Mouse (Mus musculus): ENCODE results near the gene Gm45140. TPM values are rescaled to one million over a fixed set of nuclear protein-coding genes. Genes with fewer than 3 reads are reported as not detected.
"Not testable (repeated sequence)": the region's sequence is repeated elsewhere in the genome, so short reads cannot be mapped to it uniquely, and the experiment has no call there.

The Gm45140 gene
- total RNA-seq, 2 experiments from 2014 or later: 5.6 to 14.3 TPM

- ATAC-seq (replicated peaks; ENCODE audit: poor library complexity, severe bottlenecking): 0 out of 2 replicates have a peak, but pooled peaks have one; percentile 14
These were observed 56.1 kb downstream of the Gm45140 start for GRCm38 (mm10) chr6:87779174-87780165.

DNA sequence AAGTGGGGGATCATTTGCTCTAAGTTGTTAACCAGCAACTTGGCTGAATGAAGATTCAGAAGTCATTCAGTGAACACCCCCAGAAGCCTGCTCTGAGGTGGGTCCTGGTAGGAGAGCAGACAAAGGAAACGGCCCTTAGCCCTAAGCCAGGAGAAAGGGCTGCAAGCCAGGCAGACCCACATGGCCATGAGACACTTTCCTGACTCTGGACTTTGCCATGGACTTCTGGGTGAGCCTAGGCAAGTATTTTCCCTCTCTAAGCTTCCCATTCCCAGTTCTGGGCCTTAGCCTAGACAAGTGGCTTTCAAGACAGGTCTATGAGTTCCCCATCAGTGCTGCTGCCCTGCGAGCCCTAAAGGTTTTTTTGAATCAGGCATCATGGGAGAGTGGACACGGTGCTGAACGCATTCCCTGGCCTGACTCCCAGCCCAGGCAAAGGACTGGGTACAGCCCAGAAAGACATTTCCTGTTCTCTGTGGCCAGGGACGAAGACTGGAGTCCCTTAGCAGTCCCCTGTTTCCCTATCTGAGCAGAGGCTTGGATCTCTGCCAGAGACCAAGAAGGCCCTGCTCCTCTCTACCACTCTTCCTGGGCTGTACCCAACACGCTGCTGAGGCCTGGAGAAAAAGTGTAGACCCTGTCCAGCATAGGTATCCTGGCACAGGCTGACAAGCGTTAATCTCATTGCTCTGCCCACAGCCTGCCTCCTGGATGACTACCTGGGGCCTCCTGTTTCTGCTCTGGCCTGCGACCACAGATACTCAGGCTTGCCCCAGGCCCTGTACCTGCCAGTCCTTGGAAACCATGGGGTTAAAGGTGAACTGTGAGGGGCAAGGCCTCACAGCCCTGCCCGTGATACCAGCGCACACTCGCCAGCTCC lies 57.1 kb downstream of the Gm45140 start:
- ATAC-seq (replicated peaks; ENCODE audit: poor library complexity, severe bottlenecking): peak; percentile 46

GRCm38 (mm10) chr6:87777842-87778241 lies 57.8 kb downstream of the Gm45140 start, which contains the start of gene Gp9:
Gp9 (plus strand) TSS chr6:87778072.
- peak; percentile 31 for ATAC-seq (replicated peaks; ENCODE audit: poor library complexity, severe bottlenecking)

DNA sequence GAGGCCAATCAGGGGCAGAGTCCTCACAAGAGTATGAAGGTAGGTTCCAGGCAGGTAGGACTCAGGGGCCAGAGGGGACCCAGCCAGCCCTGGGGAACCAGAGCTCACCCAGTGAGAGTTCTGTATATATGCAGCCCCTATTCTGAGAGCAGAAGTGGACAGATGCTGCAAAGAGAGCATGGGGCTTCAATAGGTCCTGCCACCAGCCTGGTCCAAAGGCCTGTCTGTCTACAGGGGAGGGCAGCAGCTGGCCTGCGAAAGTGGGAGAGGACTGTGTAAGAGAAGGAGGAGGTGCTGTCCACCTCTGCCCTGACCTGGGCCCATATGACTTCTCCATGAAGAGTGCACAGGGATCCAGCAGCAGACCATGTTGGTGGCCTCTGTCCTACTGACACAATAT lies 58.9 kb downstream of the Gm45140 start:
- 0 out of 2 replicates have a peak, but pooled peaks have one; percentile 10 for ATAC-seq (replicated peaks; ENCODE audit: poor library complexity, severe bottlenecking)

- 0 out of 2 replicates have a peak, but pooled peaks have one; percentile 23 for ATAC-seq (replicated peaks; ENCODE audit: poor library complexity, severe bottlenecking)
These were observed 59.9 kb downstream of the Gm45140 start for GRCm38 (mm10) chr6:87775588-87776245.

DNA sequence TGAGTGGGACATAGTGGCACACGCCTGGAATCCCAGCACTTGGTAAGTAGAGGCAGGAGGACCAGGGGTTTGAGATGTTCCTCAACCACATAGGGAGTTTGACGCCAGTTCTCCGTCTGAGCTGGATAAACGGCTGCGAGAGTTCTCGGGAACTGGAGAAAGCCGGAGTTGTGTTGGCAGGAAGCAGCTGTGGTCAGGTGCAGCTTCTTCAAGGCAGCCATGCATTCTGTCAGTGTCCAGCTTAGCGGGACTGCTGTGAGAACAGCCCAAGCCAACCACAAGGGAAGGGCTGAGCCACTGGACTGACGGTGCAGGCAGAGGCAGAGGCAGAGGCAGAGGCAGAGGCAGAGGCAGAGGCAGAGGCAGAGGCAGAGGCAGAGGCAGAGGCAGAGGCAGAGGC lies 60.7 kb downstream of the Gm45140 start:
- ATAC-seq (replicated peaks; ENCODE audit: poor library complexity, severe bottlenecking): no peak

GRCm38 (mm10) chr6:87774466-87774865 lies 61.1 kb downstream of the Gm45140 start:
- ATAC-seq (replicated peaks; ENCODE audit: poor library complexity, severe bottlenecking): no peak

DNA sequence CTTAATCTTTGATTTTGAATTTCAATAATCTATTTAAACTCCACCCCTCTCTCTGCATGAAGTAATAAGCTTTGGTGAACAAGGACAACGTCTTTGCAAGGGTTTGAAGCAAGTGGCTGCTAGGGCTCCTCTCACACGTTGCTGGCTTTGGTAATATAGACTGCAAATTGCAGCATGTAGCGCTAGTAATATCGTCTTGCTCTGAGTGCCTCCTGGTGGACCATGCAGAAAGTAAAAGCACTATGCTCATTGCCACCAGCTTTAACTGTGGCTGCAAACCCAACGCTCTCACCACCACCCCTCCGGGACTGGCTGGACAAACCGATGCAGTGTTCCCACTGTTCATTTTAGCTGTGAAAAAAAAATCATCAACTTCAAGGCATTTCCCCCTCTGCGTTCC lies 65.0 kb downstream of the Gm45140 start:
- ATAC-seq (replicated peaks; ENCODE audit: poor library complexity, severe bottlenecking): peak; percentile 70

- ATAC-seq (replicated peaks; ENCODE audit: poor library complexity, severe bottlenecking): not testable (repeated sequence)
These were observed 71.3 kb downstream of the Gm45140 start for GRCm38 (mm10) chr6:87764296-87764695.

- ATAC-seq (replicated peaks; ENCODE audit: poor library complexity, severe bottlenecking): peak; percentile 62
These were observed 72.0 kb downstream of the Gm45140 start for GRCm38 (mm10) chr6:87763376-87764280.

- no peak for ATAC-seq (replicated peaks; ENCODE audit: poor library complexity, severe bottlenecking)
These were observed 73.4 kb downstream of the Gm45140 start for GRCm38 (mm10) chr6:87762161-87762560.

DNA sequence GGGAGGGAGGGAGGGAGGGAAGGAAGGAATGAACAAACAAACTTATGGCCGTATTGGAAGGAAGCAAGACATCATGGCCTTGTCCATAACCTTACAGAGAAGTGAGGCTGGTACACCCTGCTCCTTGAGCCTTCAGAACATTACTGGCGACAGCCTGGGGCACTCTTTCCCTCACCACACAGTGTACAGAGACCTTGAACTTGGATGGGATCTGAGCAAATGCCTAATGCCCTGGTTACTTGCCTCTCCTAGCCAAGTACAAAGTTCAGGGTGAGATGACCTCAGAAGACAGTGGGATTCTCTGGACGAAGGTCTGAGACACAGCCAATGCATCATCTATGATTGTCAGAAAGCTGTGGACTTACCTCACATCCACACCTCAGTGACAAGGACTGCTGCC lies 75.7 kb downstream of the Gm45140 start:
- ATAC-seq (replicated peaks; ENCODE audit: poor library complexity, severe bottlenecking): no peak

GRCm38 (mm10) chr6:87759404-87759803 lies 76.2 kb downstream of the Gm45140 start:
- ATAC-seq (replicated peaks; ENCODE audit: poor library complexity, severe bottlenecking): no peak

- ATAC-seq (replicated peaks; ENCODE audit: poor library complexity, severe bottlenecking): no peak
These were observed 78.7 kb downstream of the Gm45140 start for GRCm38 (mm10) chr6:87756896-87757295.

DNA sequence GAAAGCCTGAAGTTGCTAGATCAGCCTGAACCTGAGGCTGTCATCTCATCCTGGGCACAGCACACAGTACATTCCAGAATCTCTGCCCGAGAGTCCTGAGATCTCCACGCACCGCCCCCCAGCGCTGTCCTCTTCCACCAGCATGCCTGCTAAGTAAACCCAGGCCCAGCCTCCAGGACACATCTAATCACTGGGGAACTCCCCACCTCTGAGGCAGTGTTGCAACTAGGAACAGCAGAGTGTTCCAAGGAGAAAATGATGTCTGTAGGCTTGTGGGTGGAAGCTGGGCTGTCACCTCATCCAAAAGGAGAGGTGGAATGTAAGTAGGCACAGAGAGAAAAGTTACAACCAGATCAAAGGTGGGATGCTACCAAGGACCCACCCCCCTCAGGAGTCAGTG lies 80.4 kb downstream of the Gm45140 start:
- ATAC-seq (replicated peaks; ENCODE audit: poor library complexity, severe bottlenecking): no peak

DNA sequence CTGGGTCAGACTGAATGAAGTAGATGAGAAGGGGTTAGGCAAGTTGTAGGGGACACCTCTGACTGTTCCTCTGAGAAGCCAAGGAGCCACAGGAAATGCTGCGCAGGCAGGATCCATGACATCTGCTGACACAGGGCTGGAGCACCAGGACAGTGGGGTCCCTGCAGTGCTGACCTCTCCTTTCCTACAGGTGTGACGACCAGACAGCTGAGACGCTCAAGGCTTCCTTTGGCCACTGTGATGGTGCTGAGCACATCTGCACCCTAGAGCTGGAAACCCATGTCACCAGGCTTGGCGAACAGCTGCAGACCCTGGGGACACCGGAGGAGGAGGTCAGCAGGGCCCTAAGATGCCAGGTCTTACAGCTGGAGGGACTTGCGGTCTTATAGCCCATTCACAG lies 84.0 kb downstream of the Gm45140 start:
- ATAC-seq (replicated peaks; ENCODE audit: poor library complexity, severe bottlenecking): no peak

GRCm38 (mm10) chr6:87750184-87750910 lies 85.2 kb downstream of the Gm45140 start:
- peak; percentile 73 for ATAC-seq (replicated peaks; ENCODE audit: poor library complexity, severe bottlenecking)

GRCm38 (mm10) chr6:87748531-87748930 lies 87.1 kb downstream of the Gm45140 start:
- no peak for ATAC-seq (replicated peaks; ENCODE audit: poor library complexity, severe bottlenecking)
